Mouse (Mus musculus) small intestine, adult 2 months (tissue): ENCODE data around the gene Rps29. TPM values are rescaled to one million over a fixed set of nuclear protein-coding genes. Genes with fewer than 3 reads are reported as not detected.

Source experiments
- H3K27ac ChIP-seq: fragments of 200-500 bp; 2 replicates; pipeline ENCODE4 v1.5.1; 2012; ENCODE audit warnings: low read depth, low read length, control low read depth, inconsistent platforms; ENCODE audit not compliant: insufficient read depth
- H3K27me3 ChIP-seq: fragments of 200-500 bp; 2 replicates; pipeline ENCODE4 v1.6.1; 2012; ENCODE audit warnings: mild to moderate bottlenecking, moderate library complexity, low read length, inconsistent platforms; ENCODE audit not compliant: control insufficient read depth, insufficient read depth
- H3K36me3 ChIP-seq: fragments of 200-500 bp; 2 replicates; pipeline ENCODE4 v1.6.1; 2012; ENCODE audit warnings: mild to moderate bottlenecking, low read length, control low read depth, inconsistent platforms; ENCODE audit not compliant: control insufficient read depth, insufficient read depth
- H3K4me1 ChIP-seq: fragments of 200-500 bp; 2 replicates; pipeline ENCODE4 v1.6.1; 2012; ENCODE audit warnings: low read length, inconsistent platforms, mixed read lengths; ENCODE audit not compliant: control insufficient read depth, insufficient read depth, insufficient read length
- H3K4me3 ChIP-seq: fragments of 200-500 bp; 2 replicates; pipeline ENCODE4 v1.5.1; 2012; ENCODE audit warnings: low read depth, mild to moderate bottlenecking, control low read depth, inconsistent platforms, low read length, moderate library complexity
- CTCF ChIP-seq: fragments of 200-500 bp; IDR thresholded peaks from 2 replicates; pipeline ENCODE4 v1.5.1; 2012; ENCODE audit warnings: low read depth, mild to moderate bottlenecking, control low read depth, inconsistent platforms, low read length, moderate library complexity, mixed read lengths; ENCODE audit not compliant: insufficient replicate concordance, insufficient read length; ENCODE audit errors: extremely low read depth
- POLR2A ChIP-seq: fragments of 200-500 bp; IDR thresholded peaks from 2 replicates; pipeline ENCODE4 v1.6.1; 2012; ENCODE audit warnings: low read depth, mild to moderate bottlenecking, control low read depth, inconsistent platforms, low read length, moderate library complexity
- WGBS: fragments of 180-500 bp; shearing (Covaris S2); methylation state at CpG from one replicate; pipeline ENCODE4 v1.1.7; 2018; 5-methylcytosine and 5-hydroxymethylcytosine counted together
- polyA plus RNA-seq: library from polyadenylated mRNA; depleted of rRNA; stranded (reverse); fragments of >200 nt; gene quantifications from 2 replicates; pipeline ENCODE4 v1.2.3, GENCODE M21; 2012

The Rps29 gene
- polyA plus RNA-seq, 1 experiment = 1,611 TPM

DNA sequence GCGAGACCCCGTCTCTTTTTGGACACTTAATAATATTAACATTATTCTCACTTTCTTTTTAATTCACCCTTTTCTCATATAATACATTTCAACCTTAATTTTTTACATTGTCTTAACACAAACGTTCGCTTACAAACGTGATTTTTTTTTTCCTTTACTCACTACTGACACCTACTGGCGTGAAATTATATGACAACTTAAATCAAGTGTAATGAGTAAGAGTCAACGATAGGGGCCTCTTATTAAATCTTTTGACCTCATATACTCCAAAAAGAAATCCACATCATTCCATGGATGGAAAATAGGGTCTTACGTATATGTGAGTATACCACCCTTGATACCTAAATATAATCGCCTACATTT, 573 bp upstream of the Rps29 start:
- Histone ChIP-seq H3K27me3 (no peaks in the 10 kb centered on the region), H3K4me1 (no peaks in the 10 kb centered on the region; the same call in 1 of the 2 replicates), H3K27ac (no peak overlapping the region), H3K4me3 (peak overlapping the region; percentile 30), H3K36me3 (peaks cover 12% of the 10 kb centered on the region)
- TF ChIP-seq POLR2A = no peak
- no peak for TF ChIP-seq CTCF
- WGBS = 1% methylated on average over 9 of the region's 9 CpGs

DNA sequence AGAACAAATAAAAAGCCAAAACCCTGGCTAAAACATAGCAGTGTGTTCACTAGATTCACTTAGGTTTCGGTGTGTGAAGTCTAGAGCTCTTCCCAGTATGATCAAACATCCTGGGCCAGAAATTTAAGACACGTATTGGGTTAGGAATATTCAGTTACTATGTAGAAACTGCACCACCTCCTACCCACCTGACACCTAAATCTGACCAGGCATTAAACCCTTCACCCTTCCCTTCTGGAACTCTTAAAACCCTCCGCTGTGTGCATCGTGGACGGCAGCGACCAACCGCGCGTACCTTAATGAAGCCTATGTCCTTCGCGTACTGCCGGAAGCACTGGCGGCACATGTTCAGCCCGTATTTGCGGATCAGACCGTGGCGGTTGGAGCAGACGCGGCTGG, 621 bp downstream of the Rps29 start:
- Histone ChIP-seq H3K36me3 (peaks cover 12% of the 10 kb centered on the region), H3K27ac (peak overlapping the region; percentile 83), H3K27me3 (no peaks in the 10 kb centered on the region), H3K4me3 (peak overlapping the region; percentile 86), H3K4me1 (no peaks in the 10 kb centered on the region; the same call in 1 of the 2 replicates)
- WGBS = under 1% methylated on average over 19 of the region's 19 CpGs
- no peak for TF ChIP-seq CTCF
- no peak for TF ChIP-seq POLR2A

DNA sequence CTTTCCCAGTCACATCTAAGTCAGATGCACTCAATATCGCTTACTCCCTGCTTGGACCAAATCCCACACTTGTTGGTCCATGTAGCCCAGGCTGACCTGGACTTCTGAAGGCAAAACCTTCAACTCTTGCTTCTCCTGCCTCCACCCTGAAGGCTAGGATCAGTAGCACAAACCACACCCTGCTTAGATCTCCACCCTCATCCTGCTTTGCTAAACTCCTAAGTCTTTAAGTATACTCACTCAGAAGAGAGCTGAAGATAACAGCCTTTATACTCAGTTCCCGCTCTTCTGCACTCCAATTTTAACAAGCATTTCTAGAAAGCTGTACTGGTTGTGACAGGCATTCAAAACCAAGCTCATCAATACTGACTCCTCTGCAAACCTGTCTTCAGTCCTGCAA, 1.9 kb downstream of the Rps29 start:
- no peak overlapping the region for H3K27ac ChIP-seq
- H3K4me1 ChIP-seq = no peaks in the 10 kb centered on the region; the same call in 1 of the 2 replicates
- peaks cover 12% of the 10 kb centered on the region for H3K36me3 ChIP-seq
- H3K27me3 ChIP-seq = no peaks in the 10 kb centered on the region
- H3K4me3 ChIP-seq = no peak overlapping the region
- no peak for TF ChIP-seq CTCF
- TF ChIP-seq POLR2A = no peak
- WGBS = 95% methylated on average over 2 of the region's 2 CpGs

DNA sequence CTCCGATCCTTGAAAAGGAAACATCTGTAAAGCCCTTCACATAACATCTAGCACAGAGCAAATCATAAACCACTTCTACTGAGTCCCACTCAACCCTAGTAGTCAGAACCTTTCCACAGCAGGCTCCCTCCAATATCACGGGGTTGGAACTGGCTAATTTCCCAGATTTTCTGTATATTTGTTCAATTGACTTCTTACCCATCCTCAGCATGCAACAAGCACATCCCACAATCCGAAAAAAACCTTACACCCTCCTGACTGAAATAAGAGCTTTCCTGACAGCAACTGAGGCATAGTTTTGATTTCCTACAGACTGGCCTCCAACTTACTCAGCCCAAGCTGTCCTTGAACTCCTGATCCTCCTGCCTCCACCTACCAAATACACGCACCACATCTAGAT, 2.5 kb downstream of the Rps29 start:
- Histone ChIP-seq H3K27ac (no peak overlapping the region), H3K36me3 (peaks cover 12% of the 10 kb centered on the region), H3K4me3 (no peak overlapping the region), H3K27me3 (no peaks in the 10 kb centered on the region), H3K4me1 (no peaks in the 10 kb centered on the region; the same call in 1 of the 2 replicates)
- TF ChIP-seq CTCF (no peak), POLR2A (no peak)
- WGBS = 70% methylated on average over 4 of the region's 4 CpGs

DNA sequence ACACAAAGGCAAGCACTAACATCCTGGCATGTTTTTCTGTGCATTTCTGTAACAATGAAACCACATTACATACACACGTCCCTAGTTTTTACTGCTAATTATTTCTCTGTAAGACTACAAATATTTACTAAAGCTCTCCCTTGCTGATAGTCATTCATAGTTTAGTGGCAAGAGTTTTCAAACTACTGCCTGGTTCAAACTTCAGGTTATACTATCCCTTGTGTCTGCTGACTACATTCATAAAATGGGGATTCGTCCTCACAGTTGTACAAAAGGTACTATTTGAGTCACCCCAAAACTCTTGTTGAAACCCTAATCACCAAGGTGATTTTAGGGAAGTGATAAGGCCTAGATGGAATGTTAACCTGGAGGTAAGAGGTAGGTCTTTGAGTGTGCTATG, 3.1 kb downstream of the Rps29 start:
- no peaks in the 10 kb centered on the region for H3K27me3 ChIP-seq
- no peak overlapping the region for H3K4me3 ChIP-seq
- peaks cover 12% of the 10 kb centered on the region for H3K36me3 ChIP-seq
- H3K27ac ChIP-seq = no peak overlapping the region
- H3K4me1 ChIP-seq = no peaks in the 10 kb centered on the region; the same call in 1 of the 2 replicates
- 69% methylated on average over 2 of the region's 2 CpGs for WGBS
- TF ChIP-seq CTCF (no peak), POLR2A (no peak)

DNA sequence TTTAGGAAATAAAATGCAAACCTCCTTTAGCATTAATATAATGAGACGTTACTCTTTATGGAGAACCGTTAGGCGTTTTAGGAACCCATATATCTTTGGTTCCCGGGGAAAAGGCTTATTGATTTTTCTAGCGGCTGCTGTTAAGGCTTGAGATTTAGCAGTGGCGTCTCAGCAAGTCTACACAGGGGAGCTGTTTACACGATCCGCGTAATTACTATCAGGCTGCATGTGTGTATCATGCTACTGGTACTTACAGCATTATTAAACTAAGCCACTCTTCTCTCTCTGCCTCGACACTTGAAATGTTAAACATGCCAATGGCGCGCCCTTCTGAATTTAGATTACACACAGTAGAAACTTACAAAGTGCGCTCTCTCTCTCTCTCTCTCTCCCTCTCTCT, 8.9 kb downstream of the Rps29 start:
- 38% methylated on average over 13 of the region's 13 CpGs for WGBS
- TF ChIP-seq CTCF (no peak), POLR2A (no peak)
- no peaks in the 10 kb centered on the region for H3K4me1 ChIP-seq
- no peaks in the 10 kb centered on the region; the same call in 1 of the 2 replicates for H3K27me3 ChIP-seq
- H3K4me3 ChIP-seq = no peak overlapping the region
- no peak overlapping the region for H3K27ac ChIP-seq
- H3K36me3 ChIP-seq = no peaks in the 10 kb centered on the region

DNA sequence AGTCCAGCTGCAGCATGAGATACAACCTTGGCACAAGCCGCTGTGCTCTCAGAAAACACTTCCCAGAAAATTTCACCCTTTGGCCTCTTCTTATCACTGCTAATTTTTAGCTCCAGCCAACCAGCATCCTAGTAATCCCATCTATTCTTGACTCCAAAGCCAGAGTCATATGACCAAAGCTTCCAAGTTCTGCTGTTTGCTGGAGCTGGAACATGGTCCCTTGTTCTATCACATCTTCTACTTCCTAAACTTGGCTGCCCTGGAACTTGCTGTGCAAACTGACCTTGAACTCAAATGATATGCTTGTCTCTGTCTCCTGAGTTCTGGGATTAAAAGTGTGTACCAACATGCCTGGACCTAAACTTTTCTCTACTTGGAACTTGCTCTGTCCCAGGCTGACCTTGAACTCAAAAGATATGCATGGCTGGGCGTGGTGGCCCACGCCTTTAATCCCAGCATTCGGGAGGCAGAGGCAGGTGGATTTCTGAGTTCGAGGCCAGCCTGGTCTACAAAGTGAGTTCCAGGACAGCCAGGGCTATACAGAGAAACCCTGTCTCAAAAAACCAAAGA, 11.7 kb downstream of the Rps29 start:
- H3K36me3 ChIP-seq = no peaks in the 10 kb centered on the region
- no peaks in the 10 kb centered on the region; the same call in 1 of the 2 replicates for H3K27me3 ChIP-seq
- WGBS = 70% methylated on average over 5 of the region's 5 CpGs
- H3K27ac ChIP-seq = no peak overlapping the region
- no peak for TF ChIP-seq CTCF
- TF ChIP-seq POLR2A = no peak
- no peak overlapping the region for H3K4me3 ChIP-seq
- no peaks in the 10 kb centered on the region for H3K4me1 ChIP-seq
